In genomic region chr7:104501589-104502371, GRCm38 (mm10) we compare ENCODE assay signal across 9 mouse cellular contexts. TPM values are rescaled to one million over a fixed set of nuclear protein-coding genes. Genes with fewer than 3 reads are reported as not detected.
DNase-seq lines count a peak whose midpoint lies in the region; ATAC-seq and TF ChIP-seq lines count a peak whose summit lies in the region.
"Had no signal": no experiment of that assay in that cellular context is flagged by ENCODE, and none has a peak within 500 bp of the region (broad histone marks: within the 10 kb centered on the region; RNA-seq: fewer than 3 reads in every experiment).

No protein-coding gene starts in this region.

- peak; percentile 97 for ATAC-seq in kidney, embryonic 16.5 days (ENCODE audit: low FRiP score, low TSS enrichment)
- peak; percentile 96 for ATAC-seq in embryonic facial prominence, embryonic 11.5 days (replicated peaks; ENCODE audit: insufficient number of reproducible peaks, low FRiP score, low TSS enrichment, low read depth)
- ATAC-seq in hindbrain, embryonic 11.5 days (ENCODE audit: low FRiP score), result peak; percentile 97
- ATAC-seq in liver, postnatal 0 days, result peak; percentile 68
- ATAC-seq in stomach, embryonic 15.5 days (ENCODE audit: insufficient read depth, low FRiP score, low read depth), result peak; percentile 70
- no peak for ATAC-seq in erythroblast, adult 5-6 weeks (replicated peaks; ENCODE audit: low FRiP score, poor library complexity, severe bottlenecking)

- no peak for DNase-seq in kidney, adult 11 months
- DNase-seq in embryonic facial prominence, embryonic 11.5 days (ENCODE audit: low spot score), result peak; percentile 32
- peak; percentile 56 for DNase-seq in hindbrain, embryonic 11.5 days (ENCODE audit: low spot score)
- DNase-seq in liver, postnatal 0 days, result peak; percentile 32
- no peak for DNase-seq in cerebellum, adult 9-11 months

- H3K4me1 ChIP-seq in kidney, embryonic 16.5 days (ENCODE audit: insufficient read depth, low read length), result no peaks in the 10 kb centered on the region
- no peaks in the 10 kb centered on the region for H3K4me1 ChIP-seq in embryonic facial prominence, embryonic 11.5 days (ENCODE audit: control insufficient read depth, insufficient read depth, low read length)
- H3K4me1 ChIP-seq in hindbrain, embryonic 11.5 days (replicated peaks; ENCODE audit: control insufficient read depth, insufficient read depth, low read length), result no peaks in the 10 kb centered on the region
- H3K4me1 ChIP-seq in liver, postnatal 0 days (ENCODE audit: insufficient read depth), result no peaks in the 10 kb centered on the region
- no peaks in the 10 kb centered on the region for H3K4me1 ChIP-seq in stomach, embryonic 15.5 days

- H3K9me3 ChIP-seq in kidney, embryonic 16.5 days (ENCODE audit: low read length), result no peaks in the 10 kb centered on the region
- H3K9me3 ChIP-seq in embryonic facial prominence, embryonic 11.5 days (replicated peaks; ENCODE audit: control insufficient read depth, low read length), result no peaks in the 10 kb centered on the region
- H3K9me3 ChIP-seq in hindbrain, embryonic 11.5 days (ENCODE audit: control insufficient read depth, low read length), result no peaks in the 10 kb centered on the region
- no peaks in the 10 kb centered on the region for H3K9me3 ChIP-seq in liver, postnatal 0 days (ENCODE audit: low read length)
- no peaks in the 10 kb centered on the region for H3K9me3 ChIP-seq in stomach, embryonic 15.5 days

- peak overlapping the region; percentile 54 for H3K4me3 ChIP-seq in kidney, embryonic 16.5 days (ENCODE audit: low read length)
- H3K4me3 ChIP-seq in embryonic facial prominence, embryonic 11.5 days (ENCODE audit: low read depth, low read length), result peak overlapping the region; percentile 46
- peak overlapping the region; percentile 40 for H3K4me3 ChIP-seq in hindbrain, embryonic 11.5 days (ENCODE audit: low read depth, low read length)
- H3K4me3 ChIP-seq in liver, postnatal 0 days (ENCODE audit: low read depth, low read length), result peak overlapping the region; percentile 51
- peak overlapping the region; percentile 50 for H3K4me3 ChIP-seq in stomach, embryonic 15.5 days (replicated peaks)

- 4% methylated on average over 35 of the region's 59 CpGs for WGBS in kidney, embryonic 16.5 days
- 5% methylated on average over 37 of the region's 59 CpGs for WGBS in embryonic facial prominence, embryonic 11.5 days
- WGBS in hindbrain, embryonic 11.5 days, result 2% methylated on average over 55 of the region's 59 CpGs
- WGBS in liver, postnatal 0 days (ENCODE audit: insufficient replicate concordance), result 3% methylated on average over 42 of the region's 59 CpGs
- 2% methylated on average over 45 of the region's 59 CpGs for WGBS in stomach, embryonic 15.5 days

- H3K9ac ChIP-seq in kidney, embryonic 16.5 days (replicated peaks; ENCODE audit: low read length), result peak overlapping the region; percentile 65
- H3K9ac ChIP-seq in embryonic facial prominence, embryonic 11.5 days (replicated peaks; ENCODE audit: low read length), result peak overlapping the region; percentile 63
- peak overlapping the region; percentile 47; the same call in 1 of the 2 replicates for H3K9ac ChIP-seq in hindbrain, embryonic 11.5 days (ENCODE audit: low read depth, low read length)
- H3K9ac ChIP-seq in liver, postnatal 0 days (replicated peaks), result no peak overlapping the region
- 0 out of 2 replicates have a peak overlapping the region, but pooled peaks have one; percentile 22 for H3K9ac ChIP-seq in stomach, embryonic 15.5 days

- no peaks in the 10 kb centered on the region for H3K27me3 ChIP-seq in kidney, embryonic 16.5 days (ENCODE audit: insufficient read depth, low read length)
- no peaks in the 10 kb centered on the region for H3K27me3 ChIP-seq in embryonic facial prominence, embryonic 11.5 days (ENCODE audit: control insufficient read depth, insufficient read depth, low read length)
- peaks cover 2% of the 10 kb centered on the region; the same call in 1 of the 2 replicates for H3K27me3 ChIP-seq in hindbrain, embryonic 11.5 days (ENCODE audit: control insufficient read depth, insufficient read depth, low read length)
- H3K27me3 ChIP-seq in liver, postnatal 0 days (ENCODE audit: insufficient read depth, low read length), result 0 out of 2 replicates have a peak, but pooled peaks cover 2% of the 10 kb centered on the region
- no peaks in the 10 kb centered on the region for H3K27me3 ChIP-seq in stomach, embryonic 15.5 days (replicated peaks)

- no peak for TF ChIP-seq EP300 in liver, postnatal 0 days (IDR thresholded peaks at IDR 0.05; ENCODE audit: low read depth)

- H3K4me2 ChIP-seq in kidney, embryonic 16.5 days (replicated peaks; ENCODE audit: low read depth, low read length), result peak overlapping the region; percentile 70
- peak overlapping the region; percentile 58 for H3K4me2 ChIP-seq in embryonic facial prominence, embryonic 11.5 days (ENCODE audit: low read depth, low read length)
- H3K4me2 ChIP-seq in hindbrain, embryonic 11.5 days (replicated peaks; ENCODE audit: low read depth, low read length), result peak overlapping the region; percentile 56
- peak overlapping the region; percentile 68 for H3K4me2 ChIP-seq in liver, postnatal 0 days (ENCODE audit: low read depth, low read length)
- peak overlapping the region; percentile 75 for H3K4me2 ChIP-seq in stomach, embryonic 15.5 days

- H3K36me3 ChIP-seq in kidney, embryonic 16.5 days (ENCODE audit: insufficient read depth, low read length), result no peaks in the 10 kb centered on the region
- no peaks in the 10 kb centered on the region for H3K36me3 ChIP-seq in embryonic facial prominence, embryonic 11.5 days (replicated peaks; ENCODE audit: control insufficient read depth, insufficient read depth, low read depth, low read length)
- no peaks in the 10 kb centered on the region for H3K36me3 ChIP-seq in hindbrain, embryonic 11.5 days (ENCODE audit: control insufficient read depth, insufficient read depth, low read length)
- no peaks in the 10 kb centered on the region for H3K36me3 ChIP-seq in liver, postnatal 0 days (replicated peaks; ENCODE audit: insufficient read depth, low read length)
- no peaks in the 10 kb centered on the region for H3K36me3 ChIP-seq in stomach, embryonic 15.5 days

- H3K27ac ChIP-seq in kidney, embryonic 16.5 days (ENCODE audit: low read length), result no peak overlapping the region
- no peak overlapping the region for H3K27ac ChIP-seq in embryonic facial prominence, embryonic 11.5 days (replicated peaks; ENCODE audit: low read depth, low read length)
- no peak overlapping the region for H3K27ac ChIP-seq in hindbrain, embryonic 11.5 days (ENCODE audit: low read depth, low read length)
- no peak overlapping the region for H3K27ac ChIP-seq in liver, postnatal 0 days (ENCODE audit: low read depth)
- no peak overlapping the region for H3K27ac ChIP-seq in stomach, embryonic 15.5 days

- TF ChIP-seq CTCF in liver, postnatal 0 days (IDR thresholded peaks at IDR 0.05; ENCODE audit: low read depth), result no peak

RNA-seq across cellular contexts. Expression of gene Trim30d, which starts 5.9 kb away (rescaled TPM):
- polyA plus RNA-seq in kidney, embryonic 16.5 days (2015; fragmentation: Nextera tagmentation; extraction: Ambion mirVana), result 0.35 and 0.42 TPM in 2 replicates
- 0.25 and 0.31 TPM in 2 replicates for polyA plus RNA-seq in embryonic facial prominence, embryonic 11.5 days (2014; fragmentation: Nextera tagmentation; extraction: Ambion mirVana)
- 0.11 and 0.31 TPM in 2 replicates for polyA plus RNA-seq in hindbrain, embryonic 11.5 days (2014; fragmentation: Nextera tagmentation; extraction: Ambion mirVana)
- polyA plus RNA-seq in liver, postnatal 0 days (2015; fragmentation: Nextera tagmentation; extraction: Ambion mirVana), result 1.9 and 2.1 TPM in 2 replicates
- polyA plus RNA-seq in stomach, embryonic 15.5 days (2015; fragmentation: Nextera tagmentation; extraction: Ambion mirVana), result 0.64 and 0.74 TPM in 2 replicates
- 7.5 and 10.0 TPM in 2 replicates for total RNA-seq in erythroblast, adult 5-6 weeks (2015; ENCODE audit: low replicate concordance)
- 5.9 and 9.5 TPM in 2 replicates for total RNA-seq in erythroblast, adult 5-6 weeks (2017; ENCODE audit: low replicate concordance)

RNA-seq across cellular contexts. Expression of gene Trim30a, which starts 36.8 kb away (rescaled TPM):
- 1.2 and 1.5 TPM in 2 replicates for polyA plus RNA-seq in kidney, embryonic 16.5 days (2015; fragmentation: Nextera tagmentation; extraction: Ambion mirVana)
- 0.50 and 1.3 TPM in 2 replicates for polyA plus RNA-seq in embryonic facial prominence, embryonic 11.5 days (2014; fragmentation: Nextera tagmentation; extraction: Ambion mirVana)
- polyA plus RNA-seq in hindbrain, embryonic 11.5 days (2014; fragmentation: Nextera tagmentation; extraction: Ambion mirVana), result 0.74 and 0.81 TPM in 2 replicates
- polyA plus RNA-seq in liver, postnatal 0 days (2015; fragmentation: Nextera tagmentation; extraction: Ambion mirVana), result 4.3 and 5.2 TPM in 2 replicates
- polyA plus RNA-seq in stomach, embryonic 15.5 days (2015; fragmentation: Nextera tagmentation; extraction: Ambion mirVana), result 1.8 and 2.2 TPM in 2 replicates
- 17.5 and 25.9 TPM in 2 replicates for total RNA-seq in erythroblast, adult 5-6 weeks (2015; ENCODE audit: low replicate concordance)
- 12.5 and 17.6 TPM in 2 replicates for total RNA-seq in erythroblast, adult 5-6 weeks (2017; ENCODE audit: low replicate concordance)

RNA-seq across cellular contexts. Expression of gene Olfr651, which starts 48.2 kb away (rescaled TPM):
- polyA plus RNA-seq in kidney, embryonic 16.5 days (2015; fragmentation: Nextera tagmentation; extraction: Ambion mirVana), result not detected in 2 replicates
- polyA plus RNA-seq in embryonic facial prominence, embryonic 11.5 days (2014; fragmentation: Nextera tagmentation; extraction: Ambion mirVana), result not detected in 2 replicates
- not detected in 2 replicates for polyA plus RNA-seq in hindbrain, embryonic 11.5 days (2014; fragmentation: Nextera tagmentation; extraction: Ambion mirVana)
- not detected in 2 replicates for polyA plus RNA-seq in liver, postnatal 0 days (2015; fragmentation: Nextera tagmentation; extraction: Ambion mirVana)
- polyA plus RNA-seq in stomach, embryonic 15.5 days (2015; fragmentation: Nextera tagmentation; extraction: Ambion mirVana), result not detected in 2 replicates
- not detected in 2 replicates for total RNA-seq in erythroblast, adult 5-6 weeks (2015; ENCODE audit: low replicate concordance)
- not detected in 2 replicates for total RNA-seq in erythroblast, adult 5-6 weeks (2017; ENCODE audit: low replicate concordance)
- total RNA-seq: ES-E14 had no signal

RNA-seq across cellular contexts. Expression of gene Olfr652, which starts 58.9 kb away (rescaled TPM):
- polyA plus RNA-seq in kidney, embryonic 16.5 days (2015; fragmentation: Nextera tagmentation; extraction: Ambion mirVana), result not detected in 2 replicates
- not detected in 2 replicates for polyA plus RNA-seq in embryonic facial prominence, embryonic 11.5 days (2014; fragmentation: Nextera tagmentation; extraction: Ambion mirVana)
- polyA plus RNA-seq in hindbrain, embryonic 11.5 days (2014; fragmentation: Nextera tagmentation; extraction: Ambion mirVana), result not detected in 2 replicates
- polyA plus RNA-seq in liver, postnatal 0 days (2015; fragmentation: Nextera tagmentation; extraction: Ambion mirVana), result not detected in 2 replicates
- not detected in 2 replicates for polyA plus RNA-seq in stomach, embryonic 15.5 days (2015; fragmentation: Nextera tagmentation; extraction: Ambion mirVana)
- not detected in 2 replicates for total RNA-seq in erythroblast, adult 5-6 weeks (2015; ENCODE audit: low replicate concordance)
- 0.70 TPM in 1 of 2 replicates, not detected in the other for total RNA-seq in erythroblast, adult 5-6 weeks (2017; ENCODE audit: low replicate concordance)
- total RNA-seq: ES-E14 had no signal

Comparison
In these comparisons a context has a peak if more than half of its experiments do, and no peak if none do; other contexts are left out.
1. DNase-seq: peak in embryonic facial prominence, embryonic 11.5 days (single experiment), hindbrain, embryonic 11.5 days (single experiment) and liver, postnatal 0 days (single experiment); none in kidney, adult 11 months (single experiment) and cerebellum, adult 9-11 months (single experiment).
2. Peak in every context shown above with its lines, with median percentiles within 50 percentile points of each other: H3K4me2 ChIP-seq and H3K4me3 ChIP-seq.